ENCODE assay signal across 8 mouse cellular contexts in genomic region chr3:51388904-51389303, GRCm38 (mm10). TPM values are rescaled to one million over a fixed set of nuclear protein-coding genes. Genes with fewer than 3 reads are reported as not detected.
A peak's percentile ranks its signal among the peaks of the same experiment; 100 is the strongest.
DNase-seq lines count a peak whose midpoint lies in the region; ATAC-seq and TF ChIP-seq lines count a peak whose summit lies in the region.

No protein-coding gene starts in this region.

- no peaks in the 10 kb centered on the region for H3K27me3 ChIP-seq in heart, postnatal 0 days (ENCODE audit: control insufficient read depth, insufficient read depth, low read length)
- H3K27me3 ChIP-seq in embryonic facial prominence, embryonic 13.5 days = peaks cover 5% of the 10 kb centered on the region
- peaks cover 22% of the 10 kb centered on the region for H3K27me3 ChIP-seq in limb, embryonic 10.5 days (ENCODE audit: low read depth, poor library complexity, severe bottlenecking)

- no peaks in the 10 kb centered on the region for H3K9me3 ChIP-seq in heart, postnatal 0 days (replicated peaks; ENCODE audit: control insufficient read depth, low read length)
- H3K9me3 ChIP-seq in embryonic facial prominence, embryonic 13.5 days = no peaks in the 10 kb centered on the region
- no peaks in the 10 kb centered on the region for H3K9me3 ChIP-seq in limb, embryonic 10.5 days (replicated peaks)

- 8% methylated on average over 13 of the region's 13 CpGs for WGBS in heart, postnatal 0 days
- 6% methylated on average over 13 of the region's 13 CpGs for WGBS in embryonic facial prominence, embryonic 13.5 days
- 7% methylated on average over 13 of the region's 13 CpGs for WGBS in limb, embryonic 10.5 days

- H3K4me3 ChIP-seq in heart, postnatal 0 days (ENCODE audit: low read depth, low read length) = peak overlapping the region; percentile 24
- H3K4me3 ChIP-seq in embryonic facial prominence, embryonic 13.5 days = peak overlapping the region; percentile 31
- peak overlapping the region; percentile 44 for H3K4me3 ChIP-seq in limb, embryonic 10.5 days

- no peak for ATAC-seq in heart, postnatal 0 days (ENCODE audit: insufficient read depth, low read depth)
- ATAC-seq in embryonic facial prominence, embryonic 13.5 days (ENCODE audit: insufficient number of reproducible peaks, insufficient read depth, low FRiP score, low TSS enrichment, low read depth) = no peak

- peak overlapping the region; percentile 49 for H3K4me2 ChIP-seq in heart, postnatal 0 days (ENCODE audit: low read depth, low read length)
- peak overlapping the region; percentile 59 for H3K4me2 ChIP-seq in embryonic facial prominence, embryonic 13.5 days

- TF ChIP-seq EP300 in heart, postnatal 0 days (IDR thresholded peaks at IDR 0.05; ENCODE audit: low read depth) = no peak

- H3K27ac ChIP-seq in heart, postnatal 0 days (ENCODE audit: low read depth) = no peak overlapping the region
- no peak overlapping the region for H3K27ac ChIP-seq in embryonic facial prominence, embryonic 13.5 days
- peak overlapping the region; percentile 62 for H3K27ac ChIP-seq in limb, embryonic 10.5 days

- peaks cover 6% of the 10 kb centered on the region; the same call in 1 of the 2 replicates for H3K4me1 ChIP-seq in heart, postnatal 0 days (ENCODE audit: control insufficient read depth, insufficient read depth)
- H3K4me1 ChIP-seq in embryonic facial prominence, embryonic 13.5 days = 0 out of 2 replicates have a peak, but pooled peaks cover 6% of the 10 kb centered on the region
- peaks cover 15% of the 10 kb centered on the region for H3K4me1 ChIP-seq in limb, embryonic 10.5 days

- no peak for TF ChIP-seq CTCF in heart, postnatal 0 days (IDR thresholded peaks at IDR 0.05; ENCODE audit: low read depth)

- no peak for DNase-seq in heart, postnatal 0 days (ENCODE audit: low spot score)
- DNase-seq in heart, postnatal 14 days = no peak
- no peak for DNase-seq in limb, embryonic 10.5 days (ENCODE audit: low spot score)
- peak; percentile 37 for DNase-seq in naive thymus-derived CD4-positive, alpha-beta T cell, adult 2 months (ENCODE audit: low read depth)
- DNase-seq in cerebellum, adult 9-11 months = no peak
- DNase-seq in layer of hippocampus, postnatal 25 days (ENCODE audit: extremely low spot score in 1 of 2, low spot score in 1 of 2) = no peak
- DNase-seq in spleen, postnatal 10 days (ENCODE audit: low spot score in 2 of 2) = no peak

- H3K9ac ChIP-seq in heart, postnatal 0 days (replicated peaks; ENCODE audit: low read depth, low read length) = 0 out of 2 replicates have a peak overlapping the region, but pooled peaks have one; percentile 13
- peak overlapping the region; percentile 58; the same call in 1 of the 2 replicates for H3K9ac ChIP-seq in embryonic facial prominence, embryonic 13.5 days

- intact Hi-C loops in heart, postnatal 14 days (cut with DNase I) = no loop called here

- no peaks in the 10 kb centered on the region for H3K36me3 ChIP-seq in heart, postnatal 0 days (replicated peaks; ENCODE audit: control insufficient read depth, insufficient read depth, low read length)
- H3K36me3 ChIP-seq in embryonic facial prominence, embryonic 13.5 days = no peaks in the 10 kb centered on the region
- no peaks in the 10 kb centered on the region for H3K36me3 ChIP-seq in limb, embryonic 10.5 days

RNA-seq across cellular contexts. Expression of gene Mgarp, which starts 7.6 kb away (rescaled TPM):
- total RNA-seq in heart, postnatal 0 days (2014; rRNA removed; ENCODE audit: low replicate concordance) = 3.4 and 3.7 TPM in 2 replicates
- 1.2 and 1.3 TPM in 2 replicates for polyA plus RNA-seq in heart, postnatal 0 days (2015; fragmentation: Nextera tagmentation; extraction: Ambion mirVana)
- under 1 TPM; 0.33 to 0.34 TPM for total RNA-seq in heart, postnatal 14 days (2021)
- polyA plus RNA-seq in embryonic facial prominence, embryonic 13.5 days (2015; fragmentation: Nextera tagmentation; extraction: Ambion mirVana) = 5.2 and 7.0 TPM in 2 replicates
- 3.8 and 4.9 TPM in 2 replicates for polyA plus RNA-seq in limb, embryonic 10.5 days (2016; fragmentation: Nextera tagmentation; extraction: Ambion mirVana)
- total RNA-seq in layer of hippocampus, postnatal 25 days (2021) = under 1 TPM in 1 of 2 experiments, not detected in 1; 0.26 TPM

RNA-seq across cellular contexts. Expression of gene Ndufc1, which starts 19.9 kb away (rescaled TPM):
- total RNA-seq in heart, postnatal 0 days (2014; rRNA removed; ENCODE audit: low replicate concordance) = 358 and 459 TPM in 2 replicates
- polyA plus RNA-seq in heart, postnatal 0 days (2015; fragmentation: Nextera tagmentation; extraction: Ambion mirVana) = 3,223 and 3,409 TPM in 2 replicates
- 1,000 to 10,000 TPM; 1,427 to 1,430 TPM for total RNA-seq in heart, postnatal 14 days (2021)
- 766 and 796 TPM in 2 replicates for polyA plus RNA-seq in embryonic facial prominence, embryonic 13.5 days (2015; fragmentation: Nextera tagmentation; extraction: Ambion mirVana)
- 565 and 602 TPM in 2 replicates for polyA plus RNA-seq in limb, embryonic 10.5 days (2016; fragmentation: Nextera tagmentation; extraction: Ambion mirVana)
- total RNA-seq in layer of hippocampus, postnatal 25 days (2021) = 100 to 1,000 TPM; 311 to 356 TPM

RNA-seq across cellular contexts. Expression of gene Naa15, which starts 26.0 kb away (rescaled TPM):
- 19.6 and 21.2 TPM in 2 replicates for total RNA-seq in heart, postnatal 0 days (2014; rRNA removed; ENCODE audit: low replicate concordance)
- 21.1 and 23.6 TPM in 2 replicates for polyA plus RNA-seq in heart, postnatal 0 days (2015; fragmentation: Nextera tagmentation; extraction: Ambion mirVana)
- 10 to 100 TPM; 44.8 to 45.0 TPM for total RNA-seq in heart, postnatal 14 days (2021)
- polyA plus RNA-seq in embryonic facial prominence, embryonic 13.5 days (2015; fragmentation: Nextera tagmentation; extraction: Ambion mirVana) = 52.5 and 61.9 TPM in 2 replicates
- polyA plus RNA-seq in limb, embryonic 10.5 days (2016; fragmentation: Nextera tagmentation; extraction: Ambion mirVana) = 61.8 and 64.0 TPM in 2 replicates
- total RNA-seq in layer of hippocampus, postnatal 25 days (2021) = 10 to 100 TPM; 41.6 to 48.3 TPM

RNA-seq across cellular contexts. Expression of gene Elf2, which starts 48.4 kb away (rescaled TPM):
- total RNA-seq in heart, postnatal 0 days (2014; rRNA removed; ENCODE audit: low replicate concordance) = 84.0 and 104 TPM in 2 replicates
- polyA plus RNA-seq in heart, postnatal 0 days (2015; fragmentation: Nextera tagmentation; extraction: Ambion mirVana) = 40.7 and 46.5 TPM in 2 replicates
- 10 to 100 TPM; 72.0 to 72.9 TPM for total RNA-seq in heart, postnatal 14 days (2021)
- polyA plus RNA-seq in embryonic facial prominence, embryonic 13.5 days (2015; fragmentation: Nextera tagmentation; extraction: Ambion mirVana) = 64.5 and 72.5 TPM in 2 replicates
- 39.8 and 44.3 TPM in 2 replicates for polyA plus RNA-seq in limb, embryonic 10.5 days (2016; fragmentation: Nextera tagmentation; extraction: Ambion mirVana)
- total RNA-seq in layer of hippocampus, postnatal 25 days (2021) = 10 to 100 TPM; 41.3 to 44.6 TPM
